Mouse (Mus musculus) heart, adult 11 months (tissue): ENCODE measurements at regions not wholly inside any gene's neighbourhood (a gene's known extent, or its start where the extent isn't known, plus 50 kb on each side); places are given as distances from the start of the nearest gene placed in this dataset.
"Not testable (repeated sequence)": the region's sequence is repeated elsewhere in the genome, so short reads cannot be mapped to it uniquely, and the experiment has no call there.

Experiments
- DNase-seq: peaks from one replicate; pipeline ENCODE4 v3.0.0; 2022

GRCm38 (mm10) chr2:39420696-39421095, 194.4 kb upstream of the Ppp6c start:
- no peak for DNase-seq

GRCm38 (mm10) chr2:39400336-39400735, 174.1 kb upstream of the Ppp6c start:
- peak; percentile 42 for DNase-seq

GRCm38 (mm10) chr2:39399523-39399922, 173.3 kb upstream of the Ppp6c start:
- DNase-seq = peak; percentile 78

- peak; percentile 18 for DNase-seq
Observed at GRCm38 (mm10) chr2:39394643-39395042, 168.4 kb upstream of the Ppp6c start.

- DNase-seq = no peak
Observed at GRCm38 (mm10) chr2:39377264-39377663, 151.0 kb upstream of the Ppp6c start.

- peak; percentile 98 for DNase-seq
Observed at GRCm38 (mm10) chr2:39373068-39373779, 147.0 kb upstream of the Ppp6c start.

GRCm38 (mm10) chr2:39344207-39344606, 118.0 kb upstream of the Ppp6c start:
- DNase-seq = no peak

GRCm38 (mm10) chr2:39340406-39340805, 114.2 kb upstream of the Ppp6c start:
- DNase-seq = no peak

GRCm38 (mm10) chr2:39338832-39339649, 112.8 kb upstream of the Ppp6c start:
- no peak for DNase-seq

GRCm38 (mm10) chr2:39337524-39337923, 111.3 kb upstream of the Ppp6c start:
- no peak for DNase-seq

- no peak for DNase-seq
Observed at GRCm38 (mm10) chr2:39325715-39326493, 99.7 kb upstream of the Ppp6c start.

- not testable (repeated sequence) for DNase-seq
Observed at GRCm38 (mm10) chr2:39325122-39325521, 98.9 kb upstream of the Ppp6c start.

GRCm38 (mm10) chr2:39299798-39300382, 73.6 kb upstream of the Ppp6c start:
- no peak for DNase-seq

- DNase-seq = no peak
Observed at GRCm38 (mm10) chr2:39299290-39299689, 73.0 kb upstream of the Ppp6c start.

GRCm38 (mm10) chr2:39295435-39295834, 69.2 kb upstream of the Ppp6c start:
- DNase-seq = no peak

- DNase-seq = no peak
Observed at GRCm38 (mm10) chr2:39278218-39278617, 52.0 kb upstream of the Ppp6c start.
